Mouse (Mus musculus) colon, adult 2 months (tissue): ENCODE results near the gene Tspan8. TPM values are rescaled to one million over a fixed set of nuclear protein-coding genes. Genes with fewer than 3 reads are reported as not detected.

Experiments
- polyA plus RNA-seq: library from polyadenylated mRNA; depleted of rRNA; stranded (reverse); fragments of >200 nt; gene quantifications from 2 replicates; pipeline ENCODE4 v1.2.3, GENCODE M21; 2012; rRNA removed

Gene Tspan8
- 65.4 and 126 TPM in 2 replicates for polyA plus RNA-seq

GRCm38 (mm10) chr10:115816511-115816910 lies at the start of gene Tspan8:
Gene Tspan8, plus strand, starts transcription at chr10:115816832.

Other genes with a start within 250 kb of the Tspan8 start
- not detected in 2 replicates for gene A930009A15Rik, start 246.8 kb upstream of the Tspan8 start, polyA plus RNA-seq
- 6.4 and 7.1 TPM in 2 replicates for gene Lgr5, start 229.1 kb upstream of the Tspan8 start, polyA plus RNA-seq
- gene Ptprr, start 201.4 kb downstream of the Tspan8 start, polyA plus RNA-seq, result 10.3 and 12.5 TPM in 2 replicates